Mouse (Mus musculus) lung, postnatal 14 days (tissue): ENCODE data around the gene Arl15.

Experiments
- DNase-seq: peaks from one replicate; pipeline ENCODE4 v3.0.0; 2021

Arl15 gene

DNA sequence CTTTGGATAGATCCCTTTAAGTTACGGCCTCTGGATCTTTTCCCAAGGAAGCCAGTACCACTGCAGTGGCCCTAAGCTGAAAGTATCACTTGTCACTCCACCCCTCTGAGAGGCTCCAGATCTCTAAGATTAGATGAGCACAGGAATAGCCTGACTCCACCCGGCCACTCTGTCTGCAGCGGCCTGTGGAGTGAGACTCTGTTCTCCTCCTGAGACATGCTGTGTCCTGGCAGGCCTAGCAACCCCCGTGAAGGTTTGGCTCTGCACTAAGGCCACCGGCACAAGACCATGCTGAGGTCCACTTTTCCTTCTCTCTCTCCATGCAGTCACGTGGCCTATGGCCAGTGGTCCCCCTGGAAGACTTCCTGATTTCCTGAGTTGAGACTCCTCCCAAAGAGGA, 200.3 kb downstream of the Arl15 start:
- DNase-seq = no peak

DNA sequence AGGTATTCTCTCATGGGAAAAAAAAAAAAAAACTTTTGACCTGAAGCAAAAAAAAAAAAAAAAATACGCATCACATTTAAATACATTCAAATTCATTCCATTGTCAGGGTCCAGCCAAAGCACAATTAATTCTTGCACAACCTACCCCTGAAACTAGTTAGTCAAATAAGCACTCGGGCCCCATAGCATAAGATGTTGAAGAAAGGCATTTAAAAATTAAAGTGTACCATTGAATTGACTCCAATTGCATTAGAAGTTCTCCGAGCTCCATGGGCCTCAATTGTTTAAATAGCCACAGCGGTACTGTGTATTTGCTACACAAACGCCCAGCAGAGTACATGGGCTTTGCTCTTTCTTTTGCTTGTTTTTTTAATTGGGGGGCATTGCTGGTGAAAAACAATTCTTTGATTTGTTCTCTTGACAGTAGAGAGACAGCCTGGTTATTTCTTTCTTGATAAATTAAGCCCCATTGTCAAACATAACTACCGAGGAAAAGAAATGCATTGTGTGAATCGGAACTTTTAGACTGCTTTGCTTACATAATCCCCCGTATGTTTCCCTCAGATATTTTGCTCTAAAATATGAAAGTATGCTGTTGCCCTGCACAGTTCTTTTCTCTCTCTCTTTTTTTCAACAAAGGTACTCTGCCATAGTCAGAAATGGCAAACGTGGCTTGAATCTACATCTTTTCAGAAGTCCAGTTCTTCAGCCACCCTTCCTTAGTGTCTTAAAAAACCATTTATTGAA, 201.4 kb downstream of the Arl15 start:
- DNase-seq = no peak

DNA sequence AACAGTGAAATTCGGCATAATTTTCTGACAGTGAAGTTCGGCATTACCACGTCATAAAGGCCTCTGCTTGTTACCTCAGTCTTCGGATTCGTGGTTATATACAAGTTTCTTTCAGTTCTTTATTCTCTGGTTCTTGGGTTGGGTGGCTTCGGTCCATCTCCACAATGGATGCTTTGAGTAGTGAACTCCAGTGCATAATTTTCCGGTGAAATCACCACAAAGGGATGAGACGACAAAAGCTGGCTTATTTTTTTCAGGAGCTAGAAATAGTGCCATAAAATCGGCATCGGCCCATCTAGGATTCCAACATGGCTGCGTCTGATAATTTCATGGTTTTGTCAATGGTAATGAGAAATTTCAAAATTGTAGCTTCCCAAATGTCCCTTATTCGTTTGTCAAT, 204.5 kb downstream of the Arl15 start:
- DNase-seq = no peak

DNA sequence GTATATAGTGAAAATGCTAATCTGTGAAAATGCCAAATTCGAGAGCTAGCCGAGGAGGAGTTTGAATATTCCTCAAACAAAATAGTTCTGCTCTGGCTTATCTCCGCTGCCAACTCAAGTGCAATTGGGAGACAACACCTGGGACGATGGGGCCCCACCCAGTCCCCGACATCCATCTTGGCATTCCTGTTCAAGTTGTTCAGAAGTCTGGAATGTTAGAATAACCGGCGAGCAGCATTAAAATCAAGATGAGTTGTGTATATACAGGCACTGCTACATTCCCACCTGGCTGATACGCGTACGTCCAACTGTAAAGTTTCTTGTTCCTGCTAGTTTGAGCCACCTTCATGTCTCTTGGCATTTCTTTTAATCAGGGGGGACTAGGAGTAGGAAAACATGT, 209.2 kb downstream of the Arl15 start:
- DNase-seq = peak; percentile 12

DNA sequence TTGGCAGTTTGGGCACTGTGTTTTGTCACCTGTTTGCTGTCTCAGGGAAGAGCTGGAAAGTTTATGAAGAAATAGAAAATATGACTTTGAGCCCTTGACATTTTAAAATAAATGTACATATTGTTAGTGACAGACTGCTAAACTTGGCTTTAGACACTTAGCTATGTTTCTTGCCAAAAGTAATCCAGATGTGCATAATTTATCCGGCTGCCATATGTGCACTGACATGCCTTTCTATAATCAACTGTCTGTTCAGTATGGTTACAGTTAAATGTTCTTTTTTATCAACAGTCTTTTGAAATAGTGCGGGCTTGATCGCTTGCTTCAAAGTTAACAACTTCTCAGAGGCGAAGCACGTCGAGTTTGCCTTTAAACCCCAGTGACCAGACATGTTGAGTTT, 209.9 kb downstream of the Arl15 start:
- no peak for DNase-seq

DNA sequence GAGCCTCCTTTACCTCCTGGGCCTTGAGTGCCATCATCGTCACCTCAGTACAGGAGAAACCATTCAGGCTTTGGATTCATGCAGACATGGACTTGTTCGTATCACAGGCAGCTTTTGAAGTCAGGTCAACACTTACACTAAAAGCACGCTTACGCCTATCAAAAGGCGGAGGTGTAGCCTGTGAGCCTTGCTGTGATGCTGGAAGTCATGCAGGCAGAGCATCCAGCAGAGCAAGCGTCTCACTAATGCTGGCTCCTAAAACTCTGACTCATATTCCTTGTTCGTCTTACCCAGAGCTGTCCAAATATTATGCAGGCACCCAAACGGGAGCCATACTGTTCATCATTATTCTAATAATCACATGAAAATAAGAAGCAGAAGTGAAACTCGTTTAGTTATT, 215.5 kb downstream of the Arl15 start:
- DNase-seq = no peak

DNA sequence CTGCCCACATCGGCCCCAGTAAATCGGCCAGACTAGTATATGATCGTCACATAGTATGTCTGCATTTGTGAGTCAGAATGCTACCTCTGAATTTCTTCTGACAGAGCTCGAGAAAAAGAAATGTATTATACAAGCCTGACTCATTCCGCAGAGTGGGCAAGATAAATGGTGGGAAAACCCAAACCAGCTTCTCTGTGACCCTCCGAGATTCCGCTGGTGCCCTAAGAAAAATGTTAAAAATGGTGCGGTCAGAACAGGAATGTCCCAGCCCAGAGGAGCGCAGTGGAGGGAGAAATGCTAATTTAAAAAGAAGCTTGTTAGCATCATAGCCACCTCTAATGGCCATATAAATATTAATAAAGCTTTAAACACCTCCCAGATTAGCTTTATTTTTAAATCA, 216.2 kb downstream of the Arl15 start:
- DNase-seq = no peak

DNA sequence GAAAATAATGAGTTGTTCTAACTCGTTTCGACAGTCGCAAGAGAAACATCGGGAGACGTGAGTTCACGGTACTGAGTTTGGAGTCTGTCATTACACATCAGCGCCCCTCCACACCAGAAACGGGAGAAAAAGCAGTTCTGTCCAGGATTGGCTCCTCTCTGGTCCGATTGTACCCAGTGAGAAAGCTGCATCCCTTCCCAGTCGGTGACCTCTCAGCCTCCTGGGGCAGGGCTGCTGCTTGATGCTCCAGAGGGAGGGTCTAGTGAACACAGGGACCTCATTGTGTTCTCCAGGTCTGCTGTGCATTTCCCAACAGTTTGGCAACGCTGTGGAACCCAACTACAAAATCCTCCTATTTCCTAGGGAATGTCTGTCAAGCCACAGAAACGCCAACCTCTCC, 216.7 kb downstream of the Arl15 start:
- no peak for DNase-seq

DNA sequence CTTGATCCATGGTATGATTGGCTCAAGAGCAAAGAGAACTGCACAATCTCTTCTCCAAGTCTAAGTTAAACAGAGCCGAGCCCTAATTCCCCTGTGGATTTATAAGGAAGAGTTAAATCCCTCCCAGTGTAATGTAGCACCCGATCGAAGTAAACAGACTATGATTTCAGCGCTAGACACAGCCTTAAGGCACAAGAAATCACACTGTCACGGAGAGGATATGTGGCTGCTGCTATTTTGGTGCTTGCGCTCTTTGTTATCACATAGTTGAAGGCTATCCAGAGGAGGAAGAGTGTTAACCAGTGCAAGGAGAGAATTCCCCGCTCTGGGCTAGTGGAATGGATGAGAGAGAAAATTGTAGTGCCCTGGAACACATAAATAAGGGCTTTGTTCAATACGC, 223.6 kb downstream of the Arl15 start:
- DNase-seq = no peak

DNA sequence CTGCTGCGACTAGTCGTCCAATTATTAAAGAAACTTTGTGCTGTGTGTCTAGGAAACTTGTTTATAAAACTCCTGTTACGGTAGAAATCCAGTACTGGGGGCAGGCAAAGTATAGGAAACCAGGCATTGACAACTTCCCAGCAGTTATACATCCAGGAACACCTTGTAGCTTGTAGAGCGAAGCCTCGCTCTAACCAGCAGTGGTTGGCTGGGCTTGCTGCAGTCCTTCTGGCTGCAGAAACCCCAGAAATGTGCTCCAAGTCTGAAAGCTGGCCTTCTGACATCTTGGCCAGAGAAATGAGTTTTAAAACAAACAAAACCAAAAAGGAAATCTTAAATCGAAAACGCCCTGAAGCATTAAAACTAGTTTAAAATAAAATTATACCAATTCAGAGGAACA, 229.2 kb downstream of the Arl15 start:
- no peak for DNase-seq

DNA sequence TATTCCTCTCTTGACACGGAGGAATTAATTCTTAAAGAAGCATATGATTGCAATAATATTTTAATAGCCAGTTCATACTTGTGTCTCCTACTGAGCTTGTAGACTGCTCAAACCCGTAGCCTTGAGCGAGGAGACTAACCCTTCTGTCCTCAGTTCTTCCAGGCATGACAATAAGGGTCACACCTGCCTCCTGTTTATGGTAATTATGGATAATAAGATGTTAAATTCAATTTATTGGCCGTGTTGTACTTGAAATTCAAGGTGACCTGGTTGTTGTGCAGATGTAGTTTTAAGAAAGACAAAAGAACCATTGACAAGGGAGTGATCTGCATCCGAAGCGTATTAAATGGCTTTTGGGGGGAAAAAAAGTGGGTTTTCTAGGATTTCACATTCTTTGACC, 232.0 kb downstream of the Arl15 start:
- no peak for DNase-seq

DNA sequence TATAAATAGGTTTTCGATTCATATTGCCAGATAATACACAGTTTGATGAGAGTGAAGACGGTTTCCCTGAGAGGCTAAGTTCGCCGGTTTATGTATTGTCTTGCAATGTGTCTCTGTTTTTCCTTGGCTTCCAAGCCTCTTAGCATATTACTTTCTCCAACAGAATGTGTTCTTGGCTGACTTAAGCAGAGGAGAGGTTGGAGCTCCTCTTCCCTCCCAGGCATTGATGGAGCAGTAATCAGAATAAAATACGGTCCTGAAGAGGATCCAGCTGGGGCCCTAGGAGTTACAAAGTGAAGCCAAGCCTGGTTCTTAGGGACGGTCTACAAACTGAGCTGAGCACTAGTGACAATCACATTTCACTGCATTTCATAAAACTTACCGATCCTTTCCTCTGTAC, 232.4 kb downstream of the Arl15 start:
- no peak for DNase-seq

DNA sequence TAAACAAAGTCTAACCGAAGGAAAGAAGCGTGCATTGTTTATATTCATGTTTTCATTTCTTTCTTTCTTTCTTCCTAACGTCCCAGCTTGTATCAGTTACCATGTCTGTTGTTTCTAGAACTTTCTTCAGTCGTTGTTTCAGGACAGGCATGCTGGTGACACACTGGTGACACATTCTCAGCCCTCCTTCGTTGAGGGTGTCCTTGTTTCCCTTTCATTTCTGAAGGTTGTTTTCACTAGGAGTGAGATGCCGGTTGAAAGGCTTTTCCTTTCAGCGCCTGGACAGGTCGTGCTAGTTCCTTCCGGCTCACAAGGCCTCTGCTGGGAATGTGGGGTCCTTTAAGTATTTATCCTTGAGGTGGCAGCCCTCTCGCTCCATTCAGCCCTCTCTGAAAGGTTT, 253.8 kb downstream of the Arl15 start:
- no peak for DNase-seq

DNA sequence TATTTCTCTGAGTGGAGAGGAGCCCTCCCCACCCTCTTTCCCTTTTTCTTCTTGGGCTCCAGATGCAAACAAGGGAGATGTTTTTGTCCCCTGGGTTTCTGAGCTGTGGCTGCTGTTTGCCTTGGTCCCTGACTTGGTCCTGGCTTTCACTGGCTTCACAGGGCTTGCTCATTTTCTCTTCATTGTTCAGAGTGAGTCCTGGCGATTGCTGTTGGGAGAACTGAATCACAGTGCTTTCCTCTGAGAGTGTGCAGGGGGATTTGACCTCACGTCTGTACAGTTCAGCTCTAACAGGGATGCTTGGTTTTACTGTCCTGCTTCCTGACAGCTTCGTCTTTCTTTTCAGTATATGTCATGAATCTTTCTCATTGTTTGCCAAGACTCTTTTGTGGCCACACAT, 254.4 kb downstream of the Arl15 start:
- DNase-seq = no peak

DNA sequence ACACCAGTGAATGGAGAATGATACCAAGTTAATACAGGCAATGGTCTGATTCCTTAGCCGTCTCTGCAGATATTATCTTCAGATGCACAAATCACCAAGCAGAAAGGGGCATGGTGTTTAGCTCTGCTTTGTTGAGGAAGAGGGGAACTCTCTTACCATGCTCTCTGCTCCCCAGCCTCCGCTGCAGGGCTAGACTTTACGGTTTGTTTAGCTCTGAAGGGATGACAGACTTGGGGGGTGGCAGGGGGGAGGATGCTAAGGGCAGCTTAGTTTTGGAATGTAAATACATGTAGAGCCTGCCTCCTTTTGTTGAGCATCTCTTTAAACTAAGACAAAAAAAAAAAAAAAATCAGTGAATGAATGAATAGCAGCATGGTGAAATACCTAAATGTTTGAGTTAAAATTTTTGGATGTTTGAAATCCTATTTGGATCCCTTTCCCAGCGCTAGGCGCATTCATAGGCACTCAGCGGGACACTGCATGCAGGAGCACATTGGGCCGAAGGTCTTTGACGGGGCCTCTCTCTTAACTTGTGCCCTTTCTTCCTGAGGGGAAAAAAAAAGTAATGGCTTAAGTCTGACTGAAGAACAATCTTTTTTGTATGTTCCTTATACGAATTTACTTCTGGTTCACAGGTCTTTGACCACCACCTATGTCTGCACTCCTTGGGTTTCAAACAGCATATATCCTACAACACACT, 257.0 kb downstream of the Arl15 start:
- DNase-seq = no peak

DNA sequence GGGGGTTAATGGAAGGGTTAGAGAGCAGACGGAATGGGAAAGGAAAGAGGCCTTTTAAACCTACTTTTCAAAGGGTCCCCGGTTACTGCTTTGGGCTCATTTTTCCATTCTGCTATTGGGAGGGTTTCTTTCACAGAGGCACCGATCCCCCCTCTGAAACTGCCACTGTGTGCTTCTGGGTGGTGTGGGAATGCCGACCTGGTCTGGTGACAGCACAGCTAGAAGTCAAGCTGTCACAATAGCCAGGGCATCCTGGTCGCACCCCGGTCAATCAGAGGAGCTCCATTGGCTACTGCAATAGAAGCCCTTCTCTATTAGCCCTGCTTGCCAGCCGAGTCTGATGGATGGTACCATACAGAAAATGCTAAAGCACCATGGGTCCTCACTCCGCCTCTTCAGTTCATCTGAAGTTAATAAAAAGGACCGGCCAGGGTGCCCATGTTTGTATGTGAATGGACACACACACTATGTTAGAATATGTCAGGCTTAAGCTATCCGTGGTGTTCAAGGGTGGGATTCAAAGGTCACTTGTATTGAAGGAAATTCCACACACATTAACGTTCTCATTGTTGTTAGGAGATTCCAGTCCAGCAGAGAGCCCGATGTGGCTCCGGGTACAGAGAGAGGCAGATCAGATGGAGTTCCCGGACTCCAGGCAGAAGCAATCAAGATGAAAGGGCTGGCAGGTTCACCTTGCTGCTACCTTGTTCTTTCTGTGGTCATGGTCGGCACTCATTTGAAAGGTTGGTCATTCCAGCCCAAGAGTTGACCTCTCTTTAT, 258.3 kb downstream of the Arl15 start:
- no peak for DNase-seq

DNA sequence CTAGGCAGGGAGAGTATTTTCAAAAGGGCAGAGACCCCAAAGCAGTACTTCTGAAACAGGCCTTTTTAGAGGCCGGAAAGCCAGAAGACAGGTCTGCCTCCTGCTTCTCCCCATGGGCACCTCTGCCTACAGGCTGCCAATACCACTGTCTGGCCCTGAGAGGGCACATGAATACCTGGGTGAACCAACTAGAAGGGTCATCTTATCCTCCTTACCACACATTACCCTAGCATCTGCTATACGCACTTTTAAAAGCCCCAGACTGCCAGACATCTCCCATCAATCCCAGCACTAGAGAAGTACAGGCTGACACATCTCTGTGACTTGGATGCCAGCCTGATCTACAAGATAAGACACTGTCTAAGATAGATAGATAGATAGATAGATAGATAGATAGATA, 259.0 kb downstream of the Arl15 start:
- DNase-seq = no peak

DNA sequence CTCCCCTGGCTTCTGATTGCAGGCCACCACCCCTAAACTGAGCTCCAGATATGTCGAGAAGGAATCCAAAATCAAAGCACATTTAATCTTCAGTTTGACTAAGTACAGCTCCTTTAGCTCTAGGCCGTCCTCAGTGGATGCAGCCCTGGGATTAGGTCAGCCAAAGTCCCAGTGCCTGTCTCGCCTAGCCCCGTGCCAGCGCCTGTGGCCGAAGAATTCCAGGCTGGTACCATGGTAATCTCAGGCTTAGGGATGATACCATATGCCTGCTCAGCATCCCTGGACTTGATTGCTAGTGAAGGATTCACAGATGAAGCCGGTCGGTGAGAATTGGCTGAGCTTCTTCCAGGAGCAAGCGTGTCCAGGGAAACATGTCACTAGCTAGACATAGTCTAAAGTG, 261.4 kb downstream of the Arl15 start:
- no peak for DNase-seq

DNA sequence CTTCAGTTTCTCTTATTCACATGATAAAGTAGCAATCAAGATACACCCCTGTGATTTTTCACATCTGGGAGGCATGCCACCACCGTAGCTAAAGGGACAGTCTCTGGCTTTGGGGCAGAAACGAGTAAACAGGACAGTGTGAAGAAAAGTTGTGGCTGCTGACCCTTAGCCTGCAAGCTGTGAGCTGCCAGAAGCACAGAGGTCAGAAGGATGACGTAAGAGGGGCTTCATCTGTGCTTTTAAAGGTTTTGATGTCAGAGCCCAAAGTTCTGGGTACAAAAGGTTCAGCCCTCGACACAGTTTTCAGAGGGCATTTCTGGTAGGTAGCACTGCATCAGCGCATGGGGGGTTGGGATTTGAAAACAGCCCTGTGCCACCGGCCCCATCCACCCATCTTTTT, 266.0 kb downstream of the Arl15 start:
- DNase-seq = no peak

DNA sequence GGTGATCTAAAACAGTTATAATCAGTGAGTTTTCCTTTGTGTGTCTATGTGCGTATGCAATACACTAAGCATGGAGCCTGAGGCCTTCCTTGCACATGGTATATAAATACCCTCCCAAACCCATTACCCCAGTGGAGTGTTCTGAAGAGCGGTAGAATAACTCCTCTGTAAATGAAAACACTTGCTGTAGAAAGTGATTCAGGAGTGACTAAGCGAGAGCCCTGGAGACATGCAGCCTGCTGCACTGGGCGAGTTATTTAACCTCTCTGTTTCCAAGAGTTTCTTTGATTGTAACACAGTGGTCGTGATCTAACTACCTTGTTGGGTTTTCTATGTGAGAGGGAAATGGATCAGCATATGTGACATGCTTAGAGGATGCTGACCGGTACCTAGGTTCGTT, 266.9 kb downstream of the Arl15 start:
- no peak for DNase-seq

DNA sequence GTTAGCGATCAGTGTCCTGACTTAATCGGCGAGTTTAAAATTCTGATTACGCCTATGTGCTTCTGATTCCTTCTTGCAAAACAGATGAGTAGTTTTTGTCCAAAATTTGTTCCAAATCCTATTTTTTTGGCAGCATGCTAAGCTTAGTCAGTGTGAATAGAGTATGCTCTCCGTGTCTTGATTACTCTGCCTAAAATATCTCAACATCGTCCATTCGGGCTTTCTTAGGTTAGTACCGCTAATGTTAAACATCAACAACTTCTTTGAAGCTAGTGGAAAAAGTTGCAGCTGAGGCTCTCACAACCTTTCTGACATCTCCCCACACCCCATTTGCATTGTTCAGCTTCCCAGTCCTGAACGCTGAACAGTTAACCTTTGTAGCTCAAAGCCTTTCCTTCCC, 269.8 kb downstream of the Arl15 start:
- DNase-seq = no peak

DNA sequence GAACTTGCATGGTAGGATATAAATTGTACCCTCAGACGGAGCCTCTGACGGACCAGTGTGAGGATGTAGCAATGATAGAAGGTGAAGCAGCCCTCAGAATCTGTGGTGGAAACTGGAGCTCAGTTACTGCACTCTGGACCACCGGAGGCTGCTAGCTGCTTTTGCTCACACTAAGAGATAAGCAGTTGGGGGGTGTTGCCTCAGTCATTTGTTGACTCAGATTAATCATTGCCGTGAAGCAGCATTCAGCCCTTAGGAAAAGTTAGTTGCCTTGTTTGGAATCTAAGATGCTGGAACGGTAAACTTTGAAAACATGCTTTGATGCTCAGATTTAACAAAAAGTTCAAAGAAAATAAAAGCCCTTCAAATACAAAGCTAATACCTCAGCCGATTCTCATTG, 270.7 kb downstream of the Arl15 start:
- DNase-seq = no peak

DNA sequence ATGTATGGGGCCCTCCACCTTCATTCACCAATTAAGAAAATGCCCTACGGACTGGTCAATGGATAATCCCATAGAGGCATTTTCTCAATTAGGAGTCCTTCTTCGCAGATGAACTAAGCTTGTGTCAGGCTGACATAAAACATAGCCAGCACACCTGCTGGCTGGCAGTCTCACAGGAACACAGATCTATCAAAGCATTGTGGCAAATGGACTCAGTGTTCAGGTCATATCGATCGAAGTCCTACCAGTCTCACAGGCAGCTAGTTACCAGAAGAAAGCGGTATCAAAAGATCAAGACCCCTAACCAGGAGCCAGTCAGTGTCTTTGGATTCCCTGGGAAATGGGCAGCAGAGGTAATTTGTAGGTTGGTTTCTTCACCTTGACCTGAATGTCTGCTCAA, 274.1 kb downstream of the Arl15 start:
- DNase-seq = no peak

DNA sequence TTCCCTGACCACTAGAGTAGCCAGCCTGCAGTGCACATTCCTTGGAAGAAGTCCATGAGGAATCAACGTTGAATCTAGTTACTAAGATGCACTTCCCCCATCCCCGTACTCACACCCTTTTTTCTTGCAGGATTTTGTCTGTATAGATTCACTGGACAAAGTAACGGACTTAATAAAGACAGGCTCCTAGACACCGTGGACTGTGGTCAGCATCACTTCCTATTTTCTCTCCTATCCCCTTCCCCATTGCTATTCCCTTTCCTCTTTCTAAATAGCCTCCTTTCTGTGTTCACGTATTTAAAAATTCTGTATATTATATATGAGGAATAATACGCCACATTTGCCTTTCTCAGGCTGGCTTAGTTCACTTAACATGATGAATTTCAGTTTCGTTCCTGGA, 277.1 kb downstream of the Arl15 start:
- DNase-seq = no peak
